ENCODE assay signal across 24 mouse cellular contexts in genomic region chr1:94712812-94713211, GRCm38 (mm10).
DNase-seq lines count a peak whose midpoint lies in the region; ATAC-seq and TF ChIP-seq lines count a peak whose summit lies in the region.
"Had no signal": no experiment of that assay in that cellular context is flagged by ENCODE, and none has a peak within 500 bp of the region (broad histone marks: within the 10 kb centered on the region; RNA-seq: fewer than 3 reads in every experiment).

No protein-coding gene starts in this region.

- H3K4me3 ChIP-seq in heart, postnatal 0 days (ENCODE audit: low read depth, low read length): no peak overlapping the region
- no peak overlapping the region for H3K4me3 ChIP-seq in neural tube, embryonic 15.5 days (replicated peaks)
- no peak overlapping the region for H3K4me3 ChIP-seq in embryonic facial prominence, embryonic 14.5 days (ENCODE audit: low read depth, low read length)
- H3K4me3 ChIP-seq: forebrain, embryonic 13.5 days; heart, adult 2 months; limb, embryonic 12.5 days; liver, embryonic 12.5 days; myocyte had no signal

- no peaks in the 10 kb centered on the region for H3K9me3 ChIP-seq in heart, postnatal 0 days (replicated peaks; ENCODE audit: control insufficient read depth, low read length)
- H3K9me3 ChIP-seq in neural tube, embryonic 15.5 days (replicated peaks): no peaks in the 10 kb centered on the region
- no peaks in the 10 kb centered on the region for H3K9me3 ChIP-seq in embryonic facial prominence, embryonic 14.5 days (ENCODE audit: control insufficient read depth, low read length)
- H3K9me3 ChIP-seq: forebrain, embryonic 13.5 days; limb, embryonic 12.5 days; liver, embryonic 12.5 days had no signal

- H3K9ac ChIP-seq in heart, postnatal 0 days (replicated peaks; ENCODE audit: low read depth, low read length): no peak overlapping the region
- H3K9ac ChIP-seq in neural tube, embryonic 15.5 days (replicated peaks): no peak overlapping the region
- H3K9ac ChIP-seq in embryonic facial prominence, embryonic 14.5 days (ENCODE audit: low read depth, low read length): no peak overlapping the region
- H3K9ac ChIP-seq: forebrain, embryonic 13.5 days; limb, embryonic 12.5 days; liver, embryonic 12.5 days had no signal

- ATAC-seq in heart, postnatal 0 days (ENCODE audit: insufficient read depth, low read depth): no peak
- ATAC-seq in neural tube, embryonic 15.5 days (ENCODE audit: low FRiP score): no peak
- no peak for ATAC-seq in embryonic facial prominence, embryonic 14.5 days (ENCODE audit: low read depth)
- ATAC-seq: forebrain, embryonic 13.5 days; inflammation-experienced regulatory T-cells, adult 6 months; liver, embryonic 12.5 days had no signal

- H3K27ac ChIP-seq in heart, postnatal 0 days (ENCODE audit: low read depth): no peak overlapping the region
- H3K27ac ChIP-seq in neural tube, embryonic 15.5 days (replicated peaks): no peak overlapping the region
- H3K27ac ChIP-seq in embryonic facial prominence, embryonic 14.5 days (replicated peaks; ENCODE audit: low read depth, low read length): no peak overlapping the region
- H3K27ac ChIP-seq: forebrain, embryonic 13.5 days; heart, adult 2 months; limb, embryonic 12.5 days; liver, embryonic 12.5 days had no signal

- H3K36me3 ChIP-seq in heart, postnatal 0 days (replicated peaks; ENCODE audit: control insufficient read depth, insufficient read depth, low read length): no peaks in the 10 kb centered on the region
- H3K36me3 ChIP-seq in neural tube, embryonic 15.5 days: no peaks in the 10 kb centered on the region
- H3K36me3 ChIP-seq in embryonic facial prominence, embryonic 14.5 days (ENCODE audit: control insufficient read depth, insufficient read depth, low read length): no peaks in the 10 kb centered on the region
- H3K36me3 ChIP-seq: limb, embryonic 12.5 days; liver, embryonic 12.5 days had no signal

- WGBS in heart, postnatal 0 days: 49% methylated on average over 5 of the region's 5 CpGs
- 24% methylated on average over 5 of the region's 5 CpGs for WGBS in neural tube, embryonic 15.5 days
- 15% methylated on average over 5 of the region's 5 CpGs for WGBS in embryonic facial prominence, embryonic 14.5 days

- TF ChIP-seq CTCF in heart, postnatal 0 days (IDR thresholded peaks at IDR 0.05; ENCODE audit: low read depth): no peak

- H3K4me1 ChIP-seq in heart, postnatal 0 days (ENCODE audit: control insufficient read depth, insufficient read depth): peaks cover 11% of the 10 kb centered on the region
- no peaks in the 10 kb centered on the region for H3K4me1 ChIP-seq in neural tube, embryonic 15.5 days
- no peaks in the 10 kb centered on the region for H3K4me1 ChIP-seq in embryonic facial prominence, embryonic 14.5 days (ENCODE audit: control insufficient read depth, insufficient read depth, low read length)
- H3K4me1 ChIP-seq: forebrain, embryonic 13.5 days; limb, embryonic 12.5 days; liver, embryonic 12.5 days had no signal

- peak; percentile 7 for DNase-seq in heart, postnatal 0 days (ENCODE audit: low spot score)
- no peak for DNase-seq in heart, postnatal 4 days
- DNase-seq in neural tube, embryonic 10.5 days (ENCODE audit: extremely low spot score, low spot score): peak; percentile 38
- DNase-seq in embryonic facial prominence, embryonic 14.5 days (ENCODE audit: low spot score): peak; percentile 26
- DNase-seq in urinary bladder, adult 2 months (ENCODE audit: low spot score): no peak
- DNase-seq in spleen, postnatal 4 days (ENCODE audit: low spot score in 2 of 2): no peak
- DNase-seq in layer of hippocampus, adult 11-12 months (ENCODE audit: low spot score): no peak
- DNase-seq: cerebellum, adult 2 months; cerebellum, postnatal 36 days; gastrocnemius, postnatal 25 days; heart, adult 2 months; heart, postnatal 14 days; kidney, adult 2 months; kidney, postnatal 10 days; lung, adult 2 months; right cerebral cortex, postnatal 25 days; thymus, adult 2 months had no signal

- TF ChIP-seq EP300 in heart, postnatal 0 days (IDR thresholded peaks at IDR 0.05; ENCODE audit: low read depth): no peak

- H3K27me3 ChIP-seq in heart, postnatal 0 days (ENCODE audit: control insufficient read depth, insufficient read depth, low read length): no peaks in the 10 kb centered on the region
- H3K27me3 ChIP-seq in neural tube, embryonic 15.5 days (replicated peaks): no peaks in the 10 kb centered on the region
- no peaks in the 10 kb centered on the region for H3K27me3 ChIP-seq in embryonic facial prominence, embryonic 14.5 days (replicated peaks; ENCODE audit: control insufficient read depth, insufficient read depth, low read length)
- H3K27me3 ChIP-seq: CH12.LX; forebrain, embryonic 13.5 days; limb, embryonic 12.5 days; liver, embryonic 12.5 days had no signal

- H3K4me2 ChIP-seq in heart, postnatal 0 days (ENCODE audit: low read depth, low read length): no peak overlapping the region
- no peak overlapping the region for H3K4me2 ChIP-seq in neural tube, embryonic 15.5 days
- no peak overlapping the region for H3K4me2 ChIP-seq in embryonic facial prominence, embryonic 14.5 days (ENCODE audit: low read depth, low read length)
- H3K4me2 ChIP-seq: forebrain, embryonic 13.5 days; limb, embryonic 12.5 days; liver, embryonic 12.5 days had no signal

Comparison
In these comparisons a context has a peak if more than half of its experiments do, and no peak if none do; other contexts are left out.
1. DNase-seq: peak in heart, postnatal 0 days (single experiment), neural tube, embryonic 10.5 days (single experiment) and embryonic facial prominence, embryonic 14.5 days (single experiment); none in heart, postnatal 4 days (single experiment), urinary bladder, adult 2 months (single experiment), spleen, postnatal 4 days (0 of 2) and layer of hippocampus, adult 11-12 months (single experiment).